Mouse (Mus musculus): ENCODE results near the gene Gm16442.
"Not testable (repeated sequence)": the region's sequence is repeated elsewhere in the genome, so short reads cannot be mapped to it uniquely, and the experiment has no call there.

Gm16442 gene

DNA sequence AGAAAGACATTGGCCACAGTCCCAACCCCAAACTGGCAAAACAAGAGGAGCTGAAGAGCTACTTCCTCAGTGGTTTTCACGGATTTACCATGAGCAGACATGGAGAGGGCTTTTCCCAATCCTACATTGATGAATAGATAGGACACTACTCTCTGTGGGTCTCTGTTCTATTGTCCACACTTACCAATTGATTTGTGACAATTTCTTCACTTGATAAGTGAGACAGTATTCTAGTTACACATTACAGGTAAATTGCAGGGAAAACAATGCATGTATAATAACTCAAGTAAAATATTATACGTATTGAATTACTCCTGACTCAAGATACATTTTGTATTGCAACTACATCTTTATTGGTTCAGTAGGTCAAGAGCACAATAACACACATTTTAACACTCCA lies at the start of gene Gm16442:
Gene Gm16442, minus strand, starts transcription at position 101 of the 400 bp plus-strand sequence.
- not testable (repeated sequence) for DNase-seq (ENCODE audit: low spot score in 2 of 2)

DNA sequence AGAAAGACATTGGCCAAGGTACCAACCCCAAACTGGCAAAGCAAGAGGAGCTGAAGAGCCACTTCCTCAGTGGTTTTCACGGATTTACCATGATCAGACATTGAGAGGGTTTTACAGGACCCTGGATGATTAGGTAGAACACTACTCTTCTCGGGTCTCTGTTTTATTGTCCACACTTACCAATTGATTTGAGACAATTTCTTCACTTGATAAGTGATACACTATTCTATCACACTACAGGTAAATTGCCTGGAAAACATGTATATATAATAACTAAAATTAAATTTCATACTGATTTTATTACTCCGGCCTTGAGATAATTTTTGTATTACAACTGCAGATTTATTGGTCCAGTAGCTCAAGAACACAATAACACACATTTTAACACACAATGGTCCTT lies 45.9 kb upstream of the Gm16442 start, which contains the start of gene Vmn1r94:
Gene Vmn1r94, minus strand, starts transcription at position 101 of the 400 bp plus-strand sequence.
- DNase-seq (ENCODE audit: low spot score in 2 of 2) = not testable (repeated sequence)

DNA sequence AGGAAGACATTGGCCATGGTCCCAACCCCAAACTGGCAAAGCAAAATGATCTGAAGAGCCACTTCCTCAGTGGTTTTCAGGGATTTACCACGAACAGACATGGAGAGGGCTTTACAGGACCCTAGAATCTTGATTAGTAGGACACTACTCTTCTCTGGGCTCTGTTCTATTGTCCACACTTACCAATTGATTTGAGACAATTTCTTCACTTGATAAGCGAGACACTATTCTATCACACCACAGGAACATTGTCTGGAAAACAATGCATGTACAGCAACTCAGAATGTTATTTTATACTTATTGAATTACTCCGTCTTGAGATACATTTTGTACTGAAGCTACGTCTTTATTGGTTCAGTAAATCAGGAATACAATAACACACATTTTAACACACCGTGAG lies 16.6 kb upstream of the Gm16442 start, which contains the start of gene Vmn1r93:
Gene Vmn1r93, minus strand, starts transcription at position 101 of the 400 bp plus-strand sequence.
- not testable (repeated sequence) for DNase-seq (ENCODE audit: low spot score in 2 of 2)

DNA sequence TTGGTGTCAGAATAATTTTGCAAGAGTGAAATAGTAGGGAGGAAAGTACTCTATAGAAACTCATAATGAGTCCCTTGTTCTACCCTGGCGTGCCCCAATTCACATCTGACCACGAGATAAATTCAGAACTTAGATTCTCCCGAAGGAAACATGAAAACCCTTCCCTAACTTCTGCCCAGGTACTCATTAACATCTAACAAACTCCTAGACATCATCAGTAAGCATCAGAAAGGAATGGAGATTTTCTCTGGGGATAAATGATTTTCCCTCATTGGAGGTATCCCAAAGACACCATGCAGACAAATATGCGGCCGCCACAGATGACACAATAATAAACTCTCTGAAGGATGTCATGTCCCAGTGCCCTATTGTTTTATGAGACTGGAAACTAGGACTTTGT lies 23.0 kb downstream of the Gm16442 start, which contains the start of gene Vmn1r91:
Gene Vmn1r91, plus strand, starts transcription at position 301 of the 400 bp plus-strand sequence.
- DNase-seq (ENCODE audit: low spot score in 2 of 2) = not testable (repeated sequence)

DNA sequence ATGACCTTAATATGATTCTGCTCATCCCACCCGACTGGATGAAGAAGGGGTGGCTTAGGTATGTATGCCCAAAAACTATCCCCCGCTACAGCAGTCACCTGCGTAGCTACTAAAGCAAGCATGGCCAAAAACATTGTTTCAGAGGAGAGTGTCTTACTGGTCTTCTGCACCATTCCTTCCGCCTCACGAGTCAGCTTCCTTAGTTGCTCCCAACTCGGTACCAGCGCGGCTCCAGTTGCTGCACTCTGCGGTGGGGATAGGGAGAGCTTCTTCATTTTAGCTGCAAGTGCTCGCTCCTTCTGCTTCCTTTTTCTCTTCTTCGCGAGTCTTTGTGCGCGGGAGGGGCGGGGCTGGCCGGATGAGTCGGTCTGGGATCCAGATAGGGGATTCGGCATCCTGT lies 44.3 kb downstream of the Gm16442 start:
- not testable (repeated sequence) for DNase-seq (ENCODE audit: low spot score in 2 of 2)
